Mouse (Mus musculus) heart, postnatal 14 days (tissue): ENCODE data around the gene Ccdc30. TPM values are rescaled to one million over a fixed set of nuclear protein-coding genes. Genes with fewer than 3 reads are reported as not detected.
"Not testable (repeated sequence)": the region's sequence is repeated elsewhere in the genome, so short reads cannot be mapped to it uniquely, and the experiment has no call there.

Experiments used
- DNase-seq, 2 experiments: peaks; one replicate each; pipeline ENCODE4 v3.0.0; 2021 to 2022
- intact Hi-C: fragments of 180-260 bp; cut with DNase I; formaldehyde crosslinking; loops from one replicate; pipeline ENCODE4 v1.15.1; 2025
- total RNA-seq, 2 experiments: library from RNA; stranded (reverse); gene quantifications; 2 replicates each; pipeline ENCODE4 v1.2.3; 2021

The Ccdc30 gene
- total RNA-seq, 2 experiments from 2014 or later, result 0.27 to 0.38 TPM

- intact Hi-C loops, result loop anchor here (5.0 kb wide), 1 partner anchor 74 kb away; no protein-coding TSS in a partner anchor
- DNase-seq, result peak in 1 of 2 experiments; percentile 14
Measured at GRCm38 (mm10) chr4:119320896-119321550, 94.3 kb downstream of the Ccdc30 start.

GRCm38 (mm10) chr4:119320131-119320830 is 95.0 kb downstream of the Ccdc30 start, which contains the start of gene Ppih:
Gene Ppih (minus strand): TSS chr4:119320546.
- intact Hi-C loops, result loop anchor here (5.0 kb wide), 1 partner anchor 73 kb away; no protein-coding TSS in a partner anchor
- DNase-seq, result peak; percentile 95 to 97

- intact Hi-C loops, result no loop called here
- DNase-seq, result no peak
Measured at GRCm38 (mm10) chr4:119313756-119314155, 101.6 kb downstream of the Ccdc30 start.

- DNase-seq, result no peak
- intact Hi-C loops, result no loop called here
Measured at GRCm38 (mm10) chr4:119305418-119305817, 109.9 kb downstream of the Ccdc30 start.

GRCm38 (mm10) chr4:119303291-119303690 is 112.0 kb downstream of the Ccdc30 start:
- intact Hi-C loops, result no loop called here
- no peak for DNase-seq

- intact Hi-C loops, result no loop called here
- DNase-seq, result no peak
Measured at GRCm38 (mm10) chr4:119301777-119302176, 113.5 kb downstream of the Ccdc30 start.

GRCm38 (mm10) chr4:119300761-119301160 is 114.6 kb downstream of the Ccdc30 start:
- no peak for DNase-seq
- intact Hi-C loops, result no loop called here

- no peak for DNase-seq
- intact Hi-C loops, result loop anchor here (10.0 kb wide), 1 partner anchor 237 kb away; the partner anchor contains the start of genes Foxj3 and Frg2f1
Measured at GRCm38 (mm10) chr4:119297361-119297760, 118.0 kb downstream of the Ccdc30 start.

- no peak for DNase-seq
- intact Hi-C loops, result loop anchor here (2.0 to 10.0 kb wide), 3 partner anchors 24 to 240 kb away; partner anchors contain the start of genes Foxj3 and Frg2f1
Measured at GRCm38 (mm10) chr4:119295134-119295453, 120.2 kb downstream of the Ccdc30 start.

GRCm38 (mm10) chr4:119294415-119295133 is 120.7 kb downstream of the Ccdc30 start, which contains the start of gene Ybx1:
Gene Ybx1 (minus strand): TSS chr4:119294604.
- intact Hi-C loops, result loop anchor here (2.0 to 10.0 kb wide), 3 partner anchors 24 to 240 kb away; partner anchors contain the start of genes Foxj3 and Frg2f1

GRCm38 (mm10) chr4:119293574-119294258 is 121.6 kb downstream of the Ccdc30 start:
- DNase-seq, result peak; percentile 34 to 42
- intact Hi-C loops, result loop anchor here (2.0 to 10.0 kb wide), 4 partner anchors 17 to 241 kb away; partner anchors contain the start of genes Foxj3 and Frg2f1

More at GRCm38 (mm10) chr4:119294415-119295133, 120.7 kb downstream of the Ccdc30 start, which contains the start of gene Ybx1:
- DNase-seq, result peak; percentile 100

- intact Hi-C loops, result loop anchor here (2.0 to 10.0 kb wide), 2 partner anchors 16 to 242 kb away; partner anchors contain the start of genes Foxj3 and Frg2f1
- peak; percentile 41 to 65 for DNase-seq
Measured at GRCm38 (mm10) chr4:119292771-119293573, 122.3 kb downstream of the Ccdc30 start.

- intact Hi-C loops, result loop anchor here (2.0 to 10.0 kb wide), 2 partner anchors 15 to 243 kb away; partner anchors contain the start of genes Foxj3 and Frg2f1
- DNase-seq, result no peak
Measured at GRCm38 (mm10) chr4:119291921-119292320, 123.4 kb downstream of the Ccdc30 start.

GRCm38 (mm10) chr4:119285336-119285735 is 130.0 kb downstream of the Ccdc30 start:
- intact Hi-C loops, result no loop called here
- no peak for DNase-seq

- intact Hi-C loops, result no loop called here
Measured at GRCm38 (mm10) chr4:119284861-119285260, 130.5 kb downstream of the Ccdc30 start.

GRCm38 (mm10) chr4:119278784-119279183 is 136.5 kb downstream of the Ccdc30 start:
- DNase-seq, intact Hi-C loops: not testable (repeated sequence)

More at GRCm38 (mm10) chr4:119284861-119285260, 130.5 kb downstream of the Ccdc30 start:
- DNase-seq, result no peak

- no peak for DNase-seq
- intact Hi-C loops, result loop anchor here (2.0 kb wide), 1 partner anchor 17 kb away; no protein-coding TSS in a partner anchor
Measured at GRCm38 (mm10) chr4:119275726-119276125, 139.6 kb downstream of the Ccdc30 start.

GRCm38 (mm10) chr4:119275226-119275625 is 140.1 kb downstream of the Ccdc30 start:
- DNase-seq, result no peak
- intact Hi-C loops, result no loop called here

GRCm38 (mm10) chr4:119274627-119275026 is 140.7 kb downstream of the Ccdc30 start:
- peak; percentile 48 to 66 for DNase-seq
- intact Hi-C loops, result no loop called here
